Mouse (Mus musculus): ENCODE measurements around the gene Donson.
"Not testable (repeated sequence)": the region's sequence is repeated elsewhere in the genome, so short reads cannot be mapped to it uniquely, and the experiment has no call there.

Donson gene

GRCm38 (mm10) chr16:91688023-91688618, 449 bp downstream of the Donson start:
- DNase-seq (ENCODE audit: low read depth): peak; percentile 39

- DNase-seq (ENCODE audit: low read depth): no peak
Measured at GRCm38 (mm10) chr16:91686369-91686768, 2.2 kb downstream of the Donson start.

- peak; percentile 94 for DNase-seq (ENCODE audit: low read depth)
Measured at GRCm38 (mm10) chr16:91685526-91685925, 3.0 kb downstream of the Donson start.

- DNase-seq (ENCODE audit: low read depth): no peak
Measured at GRCm38 (mm10) chr16:91680656-91681055, 7.9 kb downstream of the Donson start.

- DNase-seq (ENCODE audit: low read depth): no peak
Measured at GRCm38 (mm10) chr16:91678147-91678911, 10.2 kb downstream of the Donson start.

GRCm38 (mm10) chr16:91674500-91674899, 14.1 kb downstream of the Donson start:
- no peak for DNase-seq (ENCODE audit: low read depth)

- DNase-seq (ENCODE audit: low read depth): no peak
Measured at GRCm38 (mm10) chr16:91663795-91664194, 24.8 kb downstream of the Donson start.

GRCm38 (mm10) chr16:91662336-91662735, 26.2 kb downstream of the Donson start:
- no peak for DNase-seq (ENCODE audit: low read depth)

GRCm38 (mm10) chr16:91661397-91661796, 27.2 kb downstream of the Donson start:
- no peak for DNase-seq (ENCODE audit: low read depth)

- no peak for DNase-seq (ENCODE audit: low read depth)
Measured at GRCm38 (mm10) chr16:91659798-91660197, 28.8 kb downstream of the Donson start.

GRCm38 (mm10) chr16:91658471-91658870, 30.1 kb downstream of the Donson start:
- DNase-seq (ENCODE audit: low read depth): no peak

- no peak for DNase-seq (ENCODE audit: low read depth)
Measured at GRCm38 (mm10) chr16:91657285-91657684, 31.3 kb downstream of the Donson start.

GRCm38 (mm10) chr16:91655285-91655684, 33.3 kb downstream of the Donson start:
- no peak for DNase-seq (ENCODE audit: low read depth)

GRCm38 (mm10) chr16:91652191-91652590, 36.4 kb downstream of the Donson start:
- DNase-seq (ENCODE audit: low read depth): no peak

GRCm38 (mm10) chr16:91649781-91650180, 38.8 kb downstream of the Donson start:
- DNase-seq (ENCODE audit: low read depth): no peak

- peak; percentile 17 for DNase-seq (ENCODE audit: low read depth)
Measured at GRCm38 (mm10) chr16:91649246-91649645, 39.3 kb downstream of the Donson start.

GRCm38 (mm10) chr16:91648220-91648550, 40.4 kb downstream of the Donson start:
- peak; percentile 82 for DNase-seq (ENCODE audit: low read depth)

GRCm38 (mm10) chr16:91647461-91648219, 40.9 kb downstream of the Donson start, which contains the start of gene Son:
Gene Son (plus strand): TSS chr16:91647506.
- DNase-seq (ENCODE audit: low read depth): peak; percentile 97

GRCm38 (mm10) chr16:91646681-91647419, 41.7 kb downstream of the Donson start, which contains the start of gene Gart:
Gene Gart (minus strand): TSS chr16:91646952.
- DNase-seq (ENCODE audit: low read depth): peak; percentile 94

- peak; percentile 86 for DNase-seq (ENCODE audit: low read depth)
Measured at GRCm38 (mm10) chr16:91645995-91646602, 42.5 kb downstream of the Donson start.

GRCm38 (mm10) chr16:91645420-91645819, 43.1 kb downstream of the Donson start:
- DNase-seq (ENCODE audit: low read depth): not testable (repeated sequence)

GRCm38 (mm10) chr16:91644901-91645300, 43.7 kb downstream of the Donson start:
- DNase-seq (ENCODE audit: low read depth): peak; percentile 43

Data from induced T-regulatory cell, adult 2 months (primary cell).